Mouse (Mus musculus) liver (tissue): Measurements from ENCODE around the gene 4930564D02Rik.

Experiments
- DNase-seq: peaks from one replicate; pipeline ENCODE4 v3.0.0-alpha.2; 2020; ENCODE audit warnings: mixed read lengths

Gene 4930564D02Rik

GRCm38 (mm10) chr3:105066544-105066943, at the start of gene 4930564D02Rik:
TSS of gene 4930564D02Rik (plus strand) at chr3:105066844.
- DNase-seq = no peak

GRCm38 (mm10) chr3:105017314-105017713, 49.3 kb upstream of the 4930564D02Rik start:
- no peak for DNase-seq

GRCm38 (mm10) chr3:105018085-105018782, 48.4 kb upstream of the 4930564D02Rik start:
- no peak for DNase-seq

- DNase-seq = no peak
Observed at GRCm38 (mm10) chr3:105018783-105019105, 47.9 kb upstream of the 4930564D02Rik start.

- no peak for DNase-seq
Observed at GRCm38 (mm10) chr3:105019826-105020692, 46.6 kb upstream of the 4930564D02Rik start.

- DNase-seq = peak; percentile 9
Observed at GRCm38 (mm10) chr3:105023371-105024005, 43.2 kb upstream of the 4930564D02Rik start.

GRCm38 (mm10) chr3:105036281-105036847, 30.3 kb upstream of the 4930564D02Rik start:
- no peak for DNase-seq

GRCm38 (mm10) chr3:105037240-105037770, 29.3 kb upstream of the 4930564D02Rik start:
- DNase-seq = no peak

- DNase-seq = no peak
Observed at GRCm38 (mm10) chr3:105040002-105040401, 26.6 kb upstream of the 4930564D02Rik start.

- no peak for DNase-seq
Observed at GRCm38 (mm10) chr3:105040983-105041625, 25.5 kb upstream of the 4930564D02Rik start.

GRCm38 (mm10) chr3:105043746-105044145, 22.9 kb upstream of the 4930564D02Rik start:
- DNase-seq = no peak

GRCm38 (mm10) chr3:105046870-105047269, 19.8 kb upstream of the 4930564D02Rik start:
- DNase-seq = no peak

- no peak for DNase-seq
Observed at GRCm38 (mm10) chr3:105047616-105048015, 19.0 kb upstream of the 4930564D02Rik start.

GRCm38 (mm10) chr3:105049848-105050247, 16.8 kb upstream of the 4930564D02Rik start:
- no peak for DNase-seq

- no peak for DNase-seq
Observed at GRCm38 (mm10) chr3:105051103-105051502, 15.5 kb upstream of the 4930564D02Rik start.

GRCm38 (mm10) chr3:105052171-105052936, 14.3 kb upstream of the 4930564D02Rik start:
- no peak for DNase-seq

- DNase-seq = peak; percentile 88
Observed at GRCm38 (mm10) chr3:105052937-105053697, 13.5 kb upstream of the 4930564D02Rik start, which contains the start of gene Cttnbp2nl. TSS of gene Cttnbp2nl (minus strand) at chr3:105053146.

- DNase-seq = no peak
Observed at GRCm38 (mm10) chr3:105053698-105054001, 13.0 kb upstream of the 4930564D02Rik start.

GRCm38 (mm10) chr3:105054952-105055351, 11.7 kb upstream of the 4930564D02Rik start:
- DNase-seq = no peak

GRCm38 (mm10) chr3:105055666-105056065, 11.0 kb upstream of the 4930564D02Rik start:
- no peak for DNase-seq
